Mouse (Mus musculus) megakaryocyte, embryonic 14.5 days (primary cell): ENCODE data around the gene Mgat1. TPM values are rescaled to one million over a fixed set of nuclear protein-coding genes. Genes with fewer than 3 reads are reported as not detected.
A peak's percentile ranks its signal among the peaks of the same experiment; 100 is the strongest.

Experiments used
- H3K27me3 ChIP-seq: replicated peaks from 2 replicates; pipeline ENCODE3; 2012; ENCODE audit warnings: inconsistent platforms
- H3K36me3 ChIP-seq: replicated peaks from 2 replicates; pipeline ENCODE3; 2012; ENCODE audit warnings: low read length, inconsistent platforms, mixed read lengths
- H3K4me1 ChIP-seq: 2 replicates; pipeline ENCODE4 v1.6.1; 2012; ENCODE audit warnings: inconsistent platforms
- H3K4me3 ChIP-seq: replicated peaks from 2 replicates; pipeline ENCODE3; 2012; ENCODE audit warnings: moderate library complexity, mild to moderate bottlenecking, inconsistent platforms
- H3K9me3 ChIP-seq: 2 replicates; pipeline ENCODE4 v1.6.1; 2012; ENCODE audit warnings: inconsistent platforms
- FLI1 ChIP-seq: IDR thresholded peaks from 2 replicates; pipeline ENCODE4 v1.6.1; 2012; ENCODE audit warnings: low read length, inconsistent platforms, mixed read lengths
- GATA1 ChIP-seq: IDR thresholded peaks from 3 replicates; pipeline ENCODE4 v1.6.1; 2012; ENCODE audit warnings: mixed read lengths, low read length, inconsistent platforms, borderline replicate concordance
- polyA plus RNA-seq: library from polyadenylated mRNA; stranded (reverse); fragments of >175 nt; gene quantifications from 2 replicates; pipeline ENCODE4 v1.2.3, GENCODE M21; 2012; ENCODE audit warnings: low replicate concordance; ENCODE audit not compliant: insufficient read depth

Gene Mgat1
- polyA plus RNA-seq, 1 experiment: 64.1 TPM

- H3K4me3 ChIP-seq: peak overlapping the region; percentile 84
- no peaks in the 10 kb centered on the region for H3K27me3 ChIP-seq
- no peaks in the 10 kb centered on the region for H3K9me3 ChIP-seq
- H3K36me3 ChIP-seq: peaks cover 21% of the 10 kb centered on the region
- no peak for TF ChIP-seq FLI1
- no peak for TF ChIP-seq GATA1
- peaks cover 71% of the 10 kb centered on the region for H3K4me1 ChIP-seq
Measured at GRCm38 (mm10) chr11:49205080-49205590, 38.9 kb upstream of the Mgat1 start.

GRCm38 (mm10) chr11:49207495-49207894 is 36.5 kb upstream of the Mgat1 start:
- peaks cover 74% of the 10 kb centered on the region for H3K4me1 ChIP-seq
- no peak for TF ChIP-seq GATA1
- no peak for TF ChIP-seq FLI1
- H3K36me3 ChIP-seq: peaks cover 29% of the 10 kb centered on the region
- H3K9me3 ChIP-seq: no peaks in the 10 kb centered on the region
- no peaks in the 10 kb centered on the region for H3K27me3 ChIP-seq
- no peak overlapping the region for H3K4me3 ChIP-seq

- H3K9me3 ChIP-seq: no peaks in the 10 kb centered on the region
- H3K27me3 ChIP-seq: no peaks in the 10 kb centered on the region
- peaks cover 62% of the 10 kb centered on the region for H3K36me3 ChIP-seq
- no peak overlapping the region for H3K4me3 ChIP-seq
- TF ChIP-seq FLI1 (no peak), GATA1 (no peak)
- H3K4me1 ChIP-seq: peaks cover 56% of the 10 kb centered on the region
Measured at GRCm38 (mm10) chr11:49212577-49212976, 31.4 kb upstream of the Mgat1 start.

DNA sequence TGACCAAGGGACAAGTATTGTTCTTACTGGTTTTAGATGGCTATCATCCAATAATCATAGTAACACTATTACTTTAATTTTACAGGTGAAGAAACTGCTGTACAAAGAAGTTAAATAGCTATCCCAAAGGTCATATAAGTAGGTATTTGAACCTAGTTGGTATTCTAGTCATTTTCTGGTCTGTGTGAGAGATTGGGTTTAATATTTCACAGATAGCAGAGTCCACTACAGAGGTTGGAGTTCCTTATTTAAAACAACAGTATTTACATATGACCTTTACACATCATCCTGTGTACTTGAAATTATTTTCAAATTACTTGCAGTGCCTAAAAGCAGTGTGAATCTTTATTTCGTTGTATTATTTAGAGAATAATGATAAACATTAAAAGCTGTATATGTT is 30.5 kb upstream of the Mgat1 start:
- Histone ChIP-seq H3K27me3 (no peaks in the 10 kb centered on the region), H3K4me3 (no peak overlapping the region), H3K36me3 (peaks cover 68% of the 10 kb centered on the region), H3K4me1 (peaks cover 48% of the 10 kb centered on the region), H3K9me3 (no peaks in the 10 kb centered on the region)
- TF ChIP-seq FLI1: no peak
- no peak for TF ChIP-seq GATA1

DNA sequence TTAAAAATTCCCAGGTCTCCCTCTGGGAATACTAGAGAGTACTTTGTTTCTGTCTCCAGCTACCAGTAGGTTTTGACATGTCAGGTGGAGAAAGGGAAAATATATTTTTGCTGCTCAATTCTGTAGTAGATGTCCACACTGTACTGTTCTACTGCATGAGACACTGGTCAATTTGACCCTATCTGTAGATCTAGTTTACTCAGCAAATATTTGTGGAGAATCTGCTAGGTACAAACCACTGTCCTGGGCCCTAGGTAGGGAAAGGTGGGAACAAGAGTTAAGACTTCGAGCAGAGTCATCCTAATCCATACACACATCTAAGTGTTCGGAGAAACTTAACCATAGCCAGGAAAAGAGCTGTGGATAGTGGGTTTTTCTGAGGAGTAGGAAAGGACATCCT is 24.7 kb upstream of the Mgat1 start:
- no peak overlapping the region for H3K4me3 ChIP-seq
- H3K36me3 ChIP-seq: peaks cover 52% of the 10 kb centered on the region
- TF ChIP-seq FLI1 (no peak), GATA1 (no peak)

GRCm38 (mm10) chr11:49224455-49224854 is 19.5 kb upstream of the Mgat1 start:
- Histone ChIP-seq H3K9me3 (no peaks in the 10 kb centered on the region), H3K4me3 (no peak overlapping the region), H3K27me3 (no peaks in the 10 kb centered on the region), H3K4me1 (peaks cover 7% of the 10 kb centered on the region; the same call in 1 of the 2 replicates), H3K36me3 (peaks cover 6% of the 10 kb centered on the region)
- TF ChIP-seq FLI1 (no peak), GATA1 (no peak)

More for the DNA sequence above, 24.7 kb upstream of the Mgat1 start:
- H3K27me3 ChIP-seq: no peaks in the 10 kb centered on the region
- H3K4me1 ChIP-seq: 0 out of 2 replicates have a peak, but pooled peaks cover 4% of the 10 kb centered on the region
- H3K9me3 ChIP-seq: no peaks in the 10 kb centered on the region

DNA sequence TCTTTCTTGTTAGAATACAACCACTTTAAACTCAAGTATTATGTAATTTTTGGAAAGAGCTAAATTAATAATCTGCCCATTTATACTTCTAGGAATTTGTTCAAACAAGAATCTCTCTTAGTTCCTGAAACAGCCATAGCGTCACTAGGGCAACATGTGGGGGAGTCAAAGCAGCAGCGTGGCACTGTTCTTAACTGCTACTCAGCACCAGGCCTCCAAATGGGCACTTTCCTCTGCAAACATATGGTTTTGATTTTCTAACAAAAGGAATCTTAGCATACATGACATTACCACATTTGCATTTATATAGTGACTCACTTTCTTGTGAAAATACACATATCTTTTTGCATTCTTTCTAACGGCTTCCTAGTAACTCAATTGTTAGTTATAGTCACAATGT is 11.2 kb upstream of the Mgat1 start:
- TF ChIP-seq GATA1 (no peak), FLI1 (no peak)
- Histone ChIP-seq H3K4me3 (no peak overlapping the region), H3K27me3 (no peaks in the 10 kb centered on the region), H3K9me3 (no peaks in the 10 kb centered on the region), H3K36me3 (no peaks in the 10 kb centered on the region), H3K4me1 (peaks cover 14% of the 10 kb centered on the region)

- no peak for TF ChIP-seq GATA1
- no peak for TF ChIP-seq FLI1
- H3K27me3 ChIP-seq: no peaks in the 10 kb centered on the region
- peaks cover 24% of the 10 kb centered on the region for H3K4me1 ChIP-seq
- no peaks in the 10 kb centered on the region for H3K36me3 ChIP-seq
- H3K9me3 ChIP-seq: no peaks in the 10 kb centered on the region
- H3K4me3 ChIP-seq: no peak overlapping the region
Measured at GRCm38 (mm10) chr11:49235459-49236207, 8.4 kb upstream of the Mgat1 start.

DNA sequence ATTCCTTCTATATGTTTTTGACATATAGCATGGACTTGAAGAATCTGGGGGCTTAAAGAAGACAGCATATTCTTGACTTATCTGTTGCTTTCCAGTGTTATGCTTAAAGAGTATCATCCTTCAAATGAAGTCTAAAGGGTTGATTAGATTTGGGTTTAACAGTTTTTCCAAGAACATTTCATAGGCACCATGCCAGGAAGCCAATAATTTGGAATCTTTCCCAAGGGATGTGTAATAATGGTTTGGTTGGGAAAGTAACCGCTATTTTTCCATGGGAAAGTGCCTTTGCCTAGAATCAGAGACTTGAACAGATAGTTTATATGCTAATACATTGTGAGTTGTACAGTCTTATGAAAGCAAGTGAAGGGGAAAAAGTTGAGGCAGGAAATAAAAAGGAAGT is 7.1 kb upstream of the Mgat1 start:
- H3K4me3 ChIP-seq: no peak overlapping the region
- H3K36me3 ChIP-seq: no peaks in the 10 kb centered on the region
- H3K27me3 ChIP-seq: no peaks in the 10 kb centered on the region
- peaks cover 34% of the 10 kb centered on the region for H3K4me1 ChIP-seq
- H3K9me3 ChIP-seq: no peaks in the 10 kb centered on the region
- TF ChIP-seq FLI1 (no peak), GATA1 (no peak)

DNA sequence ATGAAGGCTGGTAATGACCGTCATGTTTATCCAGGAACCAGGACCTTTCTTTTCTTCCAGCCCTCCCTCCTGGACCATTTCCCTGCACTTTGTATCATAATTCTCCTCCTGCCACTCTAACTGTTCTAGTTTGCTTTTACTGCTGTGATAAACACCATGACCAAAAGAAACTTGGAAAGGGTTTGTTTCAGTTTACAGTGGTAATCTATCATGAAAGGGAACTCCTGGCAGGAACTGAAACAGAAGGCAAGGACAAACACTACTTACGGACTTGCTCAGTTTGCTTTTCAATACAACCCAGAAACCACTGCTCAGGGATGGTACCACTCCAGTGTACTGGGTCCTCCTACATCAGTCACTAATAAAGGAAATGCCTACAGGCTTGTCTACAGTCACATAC is 6.5 kb upstream of the Mgat1 start:
- Histone ChIP-seq H3K36me3 (no peaks in the 10 kb centered on the region), H3K27me3 (no peaks in the 10 kb centered on the region), H3K9me3 (no peaks in the 10 kb centered on the region), H3K4me1 (peaks cover 41% of the 10 kb centered on the region), H3K4me3 (peak overlapping the region; percentile 65)
- TF ChIP-seq GATA1: no peak
- no peak for TF ChIP-seq FLI1
